Mouse (Mus musculus) neural tube, embryonic 11.5 days (tissue): ENCODE results near the gene Man2c1. TPM values are rescaled to one million over a fixed set of nuclear protein-coding genes. Genes with fewer than 3 reads are reported as not detected.
A peak's percentile ranks its signal among the peaks of the same experiment; 100 is the strongest.

Source experiments
- ATAC-seq: fragments of 200-750 bp; cut with Nextera tagmentation; 2 replicates; pipeline ENCODE4 v1.8.0; 2017; ENCODE audit warnings: moderate number of reproducible peaks, mild to moderate bottlenecking, moderate TSS enrichment, moderate library complexity; ENCODE audit not compliant: insufficient read depth, low FRiP score, low TSS enrichment
- DNase-seq: peaks from one replicate; pipeline ENCODE4 v3.0.0-alpha.2; 2015; ENCODE audit warnings: low spot score
- H3K27ac ChIP-seq: fragments of 300-500 bp; sonication (generic); 2 replicates; pipeline ENCODE4 v1.5.1; 2014; ENCODE audit warnings: low read depth, mild to moderate bottlenecking, low read length
- H3K27me3 ChIP-seq: fragments of 300-500 bp; sonication (generic); 2 replicates; pipeline ENCODE4 v1.6.1; 2014; ENCODE audit warnings: mild to moderate bottlenecking, low read length, mixed read lengths; ENCODE audit not compliant: control insufficient read depth, insufficient read depth
- H3K36me3 ChIP-seq: fragments of 300-500 bp; sonication (generic); 2 replicates; pipeline ENCODE4 v1.6.1; 2014; ENCODE audit warnings: mild to moderate bottlenecking, low read length, moderate library complexity, mixed read lengths; ENCODE audit not compliant: control insufficient read depth, insufficient read depth
- H3K4me1 ChIP-seq: fragments of 300-500 bp; sonication (generic); 2 replicates; pipeline ENCODE4 v1.6.1; 2014; ENCODE audit warnings: low read length, mixed read lengths; ENCODE audit not compliant: control insufficient read depth, insufficient read depth
- H3K4me2 ChIP-seq: fragments of 300-500 bp; sonication (generic); 2 replicates; pipeline ENCODE4 v1.6.1; 2014; ENCODE audit warnings: low read depth, mild to moderate bottlenecking, moderate library complexity
- H3K4me3 ChIP-seq: fragments of 300-500 bp; sonication (generic); 2 replicates; pipeline ENCODE4 v1.5.1; 2014; ENCODE audit warnings: low read depth, low read length
- H3K9ac ChIP-seq: fragments of 300-500 bp; sonication (generic); 2 replicates; pipeline ENCODE4 v1.6.1; 2014; ENCODE audit warnings: mild to moderate bottlenecking, low read length
- H3K9me3 ChIP-seq: fragments of 300-500 bp; sonication (generic); 2 replicates; pipeline ENCODE4 v1.6.1; 2016; ENCODE audit warnings: low read length; ENCODE audit not compliant: control insufficient read depth
- WGBS: fragments of 180-500 bp; shearing (Covaris S2); extraction: QIAGEN DNeasy Blood & Tissue Kit; methylation state at CpG from one replicate; pipeline ENCODE4 v1.1.7; 2014; 5-methylcytosine and 5-hydroxymethylcytosine counted together
- polyA plus RNA-seq: library from polyadenylated mRNA; unstranded; fragments of >200 nt; fragmentation: Nextera tagmentation; extraction: Ambion mirVana; gene quantifications from 2 replicates; pipeline ENCODE4 v1.2.1, GENCODE M21; 2014

The Man2c1 gene
- polyA plus RNA-seq, 1 experiment from 2014 or later: 29.4 TPM

- H3K27me3 ChIP-seq: no peaks in the 10 kb centered on the region; the same call in 1 of the 2 replicates
- WGBS: 90% methylated on average over 17 of the region's 17 CpGs
- H3K4me1 ChIP-seq: no peaks in the 10 kb centered on the region
- ATAC-seq: no peak
- H3K9ac ChIP-seq: no peak overlapping the region
- H3K9me3 ChIP-seq: no peaks in the 10 kb centered on the region
- no peak overlapping the region for H3K4me3 ChIP-seq
- H3K27ac ChIP-seq: no peak overlapping the region
- no peak overlapping the region for H3K4me2 ChIP-seq
- H3K36me3 ChIP-seq: peaks cover 21% of the 10 kb centered on the region
- DNase-seq: no peak
Observed at GRCm38 (mm10) chr9:57141417-57142353, 11.2 kb downstream of the Man2c1 start.

- DNase-seq: no peak
- Histone ChIP-seq H3K4me2 (no peak overlapping the region), H3K27me3 (no peaks in the 10 kb centered on the region; the same call in 1 of the 2 replicates), H3K4me1 (peaks cover 4% of the 10 kb centered on the region; the same call in 1 of the 2 replicates), H3K4me3 (no peak overlapping the region), H3K9me3 (no peaks in the 10 kb centered on the region), H3K9ac (no peak overlapping the region), H3K36me3 (peaks cover 13% of the 10 kb centered on the region), H3K27ac (no peak overlapping the region)
- ATAC-seq: no peak
- 90% methylated on average over 11 of the region's 11 CpGs for WGBS
Observed at GRCm38 (mm10) chr9:57143212-57143611, 12.7 kb downstream of the Man2c1 start.

GRCm38 (mm10) chr9:57144830-57145229, 14.3 kb downstream of the Man2c1 start:
- WGBS: 90% methylated on average over 8 of the region's 8 CpGs
- Histone ChIP-seq H3K4me1 (peaks cover 7% of the 10 kb centered on the region; the same call in 1 of the 2 replicates), H3K4me3 (no peak overlapping the region), H3K27ac (no peak overlapping the region), H3K9me3 (no peaks in the 10 kb centered on the region), H3K9ac (no peak overlapping the region), H3K4me2 (no peak overlapping the region), H3K27me3 (no peaks in the 10 kb centered on the region; the same call in 1 of the 2 replicates), H3K36me3 (peaks cover 9% of the 10 kb centered on the region)
- ATAC-seq (no peak), DNase-seq (no peak)

- no peak overlapping the region for H3K4me2 ChIP-seq
- no peaks in the 10 kb centered on the region for H3K9me3 ChIP-seq
- H3K36me3 ChIP-seq: peaks cover 5% of the 10 kb centered on the region
- WGBS: 86% methylated on average over 17 of the region's 17 CpGs
- peaks cover 7% of the 10 kb centered on the region; the same call in 1 of the 2 replicates for H3K4me1 ChIP-seq
- no peak overlapping the region for H3K4me3 ChIP-seq
- DNase-seq (no peak), ATAC-seq (no peak)
- no peak overlapping the region for H3K27ac ChIP-seq
- no peaks in the 10 kb centered on the region; the same call in 1 of the 2 replicates for H3K27me3 ChIP-seq
- no peak overlapping the region for H3K9ac ChIP-seq
Observed at GRCm38 (mm10) chr9:57146451-57147066, 16.1 kb downstream of the Man2c1 start.

- Histone ChIP-seq H3K27ac (no peak overlapping the region), H3K4me1 (peaks cover 7% of the 10 kb centered on the region; the same call in 1 of the 2 replicates)
Observed at GRCm38 (mm10) chr9:57147205-57148143, 17.0 kb downstream of the Man2c1 start.

GRCm38 (mm10) chr9:57148144-57148878, 17.8 kb downstream of the Man2c1 start, which contains the start of gene Neil1:
Neil1 (minus strand) TSS chr9:57148305.
- Histone ChIP-seq H3K27ac (peak within 1 kb of the TSS; percentile 87), H3K9me3 (no peaks in the 10 kb centered on the region), H3K4me1 (peaks cover 7% of the 10 kb centered on the region; the same call in 1 of the 2 replicates), H3K4me3 (peak within 1 kb of the TSS; percentile 47), H3K27me3 (no peaks in the 10 kb centered on the region; the same call in 1 of the 2 replicates), H3K4me2 (peak within 1 kb of the TSS; percentile 74), H3K36me3 (no peaks in the 10 kb centered on the region), H3K9ac (peak within 1 kb of the TSS; percentile 68)
- peak; percentile 83 for ATAC-seq
- peak; percentile 87 for DNase-seq
- WGBS: 2% methylated on average over 27 of the region's 27 CpGs

More at GRCm38 (mm10) chr9:57147205-57148143, 17.0 kb downstream of the Man2c1 start:
- WGBS: 9% methylated on average over 19 of the region's 19 CpGs
- DNase-seq (no peak), ATAC-seq (peak; percentile 33; the same call in 1 of the 2 replicates)
- Histone ChIP-seq H3K9ac (peak overlapping the region; percentile 68), H3K4me3 (peak overlapping the region; percentile 47), H3K36me3 (no peaks in the 10 kb centered on the region), H3K4me2 (peak overlapping the region; percentile 74), H3K27me3 (no peaks in the 10 kb centered on the region; the same call in 1 of the 2 replicates), H3K9me3 (no peaks in the 10 kb centered on the region)

- ATAC-seq: no peak
- Histone ChIP-seq H3K9me3 (no peaks in the 10 kb centered on the region), H3K36me3 (no peaks in the 10 kb centered on the region), H3K4me1 (peaks cover 7% of the 10 kb centered on the region; the same call in 1 of the 2 replicates), H3K4me3 (no peak overlapping the region; the same call in 1 of the 2 replicates), H3K4me2 (peak overlapping the region; percentile 74), H3K27ac (no peak overlapping the region), H3K9ac (peak overlapping the region; percentile 68), H3K27me3 (no peaks in the 10 kb centered on the region; the same call in 1 of the 2 replicates)
- no peak for DNase-seq
- WGBS: 76% methylated on average over 6 of the region's 6 CpGs
Observed at GRCm38 (mm10) chr9:57149021-57149420, 18.5 kb downstream of the Man2c1 start.
